Mouse (Mus musculus) G1E (cell line): Measurements from ENCODE around the gene Tmeff2. TPM values are rescaled to one million over a fixed set of nuclear protein-coding genes. Genes with fewer than 3 reads are reported as not detected.
A peak's percentile ranks its signal among the peaks of the same experiment; 100 is the strongest.

Experiments used
- ATAC-seq: 2 replicates; pipeline ENCODE4 v1.8.0; 2016; ENCODE audit warnings: mild to moderate bottlenecking; ENCODE audit not compliant: insufficient number of reproducible peaks, poor library complexity, low FRiP score, severe bottlenecking; ENCODE audit errors: extremely low read depth
- DNase-seq: peaks from one replicate; pipeline ENCODE4 v3.0.0; 2012; ENCODE audit warnings: low spot score
- H3K27me3 ChIP-seq: 2 replicates; pipeline ENCODE4 v1.6.1; 2012; ENCODE audit warnings: mild to moderate bottlenecking, low read length, inconsistent platforms; ENCODE audit not compliant: insufficient read depth
- H3K36me3 ChIP-seq: replicated peaks from 2 replicates; pipeline ENCODE3; 2012; ENCODE audit warnings: mild to moderate bottlenecking, inconsistent platforms
- H3K4me1 ChIP-seq: 2 replicates; pipeline ENCODE4 v1.6.1; 2012; ENCODE audit warnings: low read depth, low read length, inconsistent platforms, mixed read lengths; ENCODE audit not compliant: insufficient read depth
- H3K4me3 ChIP-seq: 2 replicates; pipeline ENCODE4 v1.5.1; 2012; ENCODE audit warnings: low read depth, mild to moderate bottlenecking, inconsistent platforms, low read length, moderate library complexity, mixed read lengths
- H3K9me3 ChIP-seq: replicated peaks from 2 replicates; pipeline ENCODE4 v1.6.1; 2012; ENCODE audit warnings: inconsistent platforms
- CTCF ChIP-seq: IDR thresholded peaks from 2 replicates; pipeline ENCODE4 v1.5.1; 2012; ENCODE audit warnings: low read depth, low read length, inconsistent platforms, mixed read lengths
- GATA1 ChIP-seq: IDR thresholded peaks from 2 replicates; pipeline ENCODE4 v1.6.1; 2012; ENCODE audit warnings: borderline replicate concordance, low read length, inconsistent platforms, mixed read lengths
- GATA2 ChIP-seq: IDR thresholded peaks from 2 replicates; pipeline ENCODE4 v1.6.1; 2012; ENCODE audit warnings: low read depth, low read length, inconsistent platforms, borderline replicate concordance
- POLR2AphosphoS5 ChIP-seq: IDR thresholded peaks from 2 replicates; pipeline ENCODE4 v1.6.1; 2012; ENCODE audit warnings: low read depth, low read length, inconsistent platforms; ENCODE audit not compliant: insufficient replicate concordance
- TAL1 ChIP-seq: conservative IDR thresholded peaks from 2 replicates; pipeline ENCODE4 v1.6.1; 2012; ENCODE audit warnings: low read depth, low read length, inconsistent platforms, mixed read lengths
- polyA plus RNA-seq: library from polyadenylated mRNA; stranded (reverse); fragments of >175 nt; gene quantifications from 2 replicates; pipeline ENCODE4 v1.2.3, GENCODE M21; 2012
- total RNA-seq, 2 experiments: library from RNA; stranded (forward) in 1 of 2; stranded (reverse) in 1 of 2; fragments of 200-1000 nt in 1 of 2; fragments of >200 nt in 1 of 2; fragmentation: Nextera tagmentation in 1 of 2; gene quantifications; 2 replicates each; pipeline ENCODE4 v1.2.3; 2014 to 2017

The Tmeff2 gene
- total and polyA plus RNA-seq, 3 experiments, result 0.49 TPM; not detected in 2

DNA sequence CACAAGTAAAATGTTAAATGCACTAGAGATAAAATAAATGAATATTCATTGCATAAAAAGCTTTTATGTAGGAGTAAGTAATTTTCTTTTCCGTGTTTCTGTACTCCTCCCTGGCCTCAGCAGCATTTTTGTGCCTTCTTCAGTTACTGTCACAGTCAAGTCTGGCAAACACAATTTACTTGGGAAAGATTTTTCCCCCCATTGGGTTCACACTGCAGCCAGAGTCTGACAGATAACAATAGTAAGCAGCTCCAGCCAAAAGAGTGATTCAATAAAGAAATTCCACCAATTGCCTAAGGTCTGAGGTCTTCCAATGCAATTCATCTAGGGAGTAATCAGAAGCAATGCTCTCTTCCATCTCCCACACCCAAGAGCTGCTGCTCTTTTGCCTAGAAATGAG lies 48.1 kb downstream of the Tmeff2 start:
- H3K27me3 ChIP-seq, result no peaks in the 10 kb centered on the region
- no peak for ATAC-seq
- H3K4me1 ChIP-seq, result no peaks in the 10 kb centered on the region
- no peaks in the 10 kb centered on the region for H3K9me3 ChIP-seq
- no peak for DNase-seq
- no peak overlapping the region for H3K4me3 ChIP-seq
- no peaks in the 10 kb centered on the region for H3K36me3 ChIP-seq
- TF ChIP-seq GATA1 (no peak), CTCF (no peak), GATA2 (no peak), POLR2AphosphoS5 (no peak), TAL1 (no peak)

DNA sequence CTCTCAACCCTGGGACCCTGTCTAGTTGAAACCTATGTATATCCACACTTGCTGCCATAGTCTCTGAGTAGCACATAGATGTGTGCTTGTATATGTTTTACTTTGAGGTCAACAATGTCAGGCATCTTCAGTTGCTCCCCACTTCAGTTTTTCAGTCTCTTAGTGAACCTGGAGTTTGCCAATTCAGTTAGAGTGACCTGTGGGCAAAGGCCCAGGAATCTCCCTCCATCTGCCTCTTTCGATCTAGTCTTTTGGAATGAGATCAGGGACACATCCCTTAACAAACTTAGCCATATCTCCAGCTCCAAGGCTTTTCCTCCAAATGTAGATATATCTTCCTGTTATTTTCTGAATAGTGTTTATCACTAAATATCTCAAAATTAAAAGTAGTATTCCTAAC lies 58.4 kb downstream of the Tmeff2 start:
- DNase-seq, result no peak
- Histone ChIP-seq H3K4me1 (no peaks in the 10 kb centered on the region), H3K27me3 (no peaks in the 10 kb centered on the region), H3K4me3 (no peak overlapping the region), H3K9me3 (no peaks in the 10 kb centered on the region), H3K36me3 (no peaks in the 10 kb centered on the region)
- TF ChIP-seq GATA1, result no peak
- TF ChIP-seq POLR2AphosphoS5, result no peak
- no peak for TF ChIP-seq CTCF
- TF ChIP-seq GATA2, result no peak
- no peak for TF ChIP-seq TAL1
- ATAC-seq, result no peak

DNA sequence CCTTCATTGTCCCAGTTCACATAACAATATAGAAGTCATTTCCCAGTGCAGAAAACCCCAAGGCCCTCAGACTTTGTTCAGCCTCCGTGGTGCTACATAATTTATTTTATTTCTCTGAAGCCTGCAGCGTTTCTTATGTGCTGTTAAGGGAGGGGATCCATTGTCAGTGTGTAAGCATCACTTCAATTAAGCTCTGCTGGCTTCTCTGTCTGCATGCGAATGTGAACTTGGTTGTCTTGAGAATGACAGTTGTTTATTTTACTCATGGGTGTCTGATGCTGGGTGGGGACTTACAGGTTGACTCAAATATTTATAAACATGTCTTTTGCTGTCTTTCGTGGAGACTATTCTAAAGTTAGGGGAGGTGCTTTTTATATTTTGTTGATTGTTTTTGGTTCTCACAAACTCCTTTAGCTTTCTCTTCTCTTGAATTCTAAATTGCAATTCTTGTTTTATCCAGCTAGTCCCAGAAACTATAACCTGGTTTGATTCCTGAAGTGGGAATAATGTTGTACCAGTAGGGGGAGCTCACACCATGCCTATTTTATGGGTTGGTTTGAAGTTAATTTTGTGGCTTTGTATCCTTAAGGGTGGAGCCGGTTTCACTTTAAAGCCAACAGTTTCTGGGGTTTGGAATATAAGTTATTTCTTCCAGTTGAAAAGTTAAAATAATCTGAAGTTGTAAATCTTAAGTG lies 61.7 kb downstream of the Tmeff2 start:
- Histone ChIP-seq H3K9me3 (no peaks in the 10 kb centered on the region), H3K27me3 (no peaks in the 10 kb centered on the region), H3K4me1 (no peaks in the 10 kb centered on the region), H3K36me3 (no peaks in the 10 kb centered on the region), H3K4me3 (no peak overlapping the region)
- DNase-seq, result no peak
- no peak for TF ChIP-seq POLR2AphosphoS5
- peak; percentile 34; the same call in 1 of the 2 replicates for TF ChIP-seq CTCF
- no peak for TF ChIP-seq GATA2
- no peak for TF ChIP-seq TAL1
- peak; percentile 57; the same call in 1 of the 2 replicates for ATAC-seq

DNA sequence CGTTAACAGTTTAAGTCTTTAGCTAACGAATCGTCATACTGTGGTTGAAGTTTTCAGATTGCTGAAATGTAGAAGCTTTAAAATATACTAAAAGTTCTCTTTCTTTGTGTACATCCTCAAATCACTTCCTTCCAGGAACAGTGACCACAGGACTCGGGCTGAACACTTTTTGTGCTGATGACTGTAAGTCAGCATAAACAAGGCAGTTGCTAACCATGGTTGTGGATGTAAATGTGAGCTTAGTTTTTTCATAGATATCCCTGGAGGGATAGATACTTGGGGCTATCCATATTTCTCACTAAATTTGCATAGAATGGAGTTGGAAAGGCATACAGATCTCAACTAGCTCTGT lies 62.2 kb downstream of the Tmeff2 start:
- DNase-seq (no peak), ATAC-seq (no peak)
- H3K27me3 ChIP-seq, result no peaks in the 10 kb centered on the region
- H3K4me1 ChIP-seq, result no peaks in the 10 kb centered on the region
- H3K9me3 ChIP-seq, result no peaks in the 10 kb centered on the region
- TF ChIP-seq CTCF (no peak), GATA1 (no peak), TAL1 (no peak), GATA2 (no peak), POLR2AphosphoS5 (no peak)
- no peaks in the 10 kb centered on the region for H3K36me3 ChIP-seq
- no peak overlapping the region for H3K4me3 ChIP-seq

DNA sequence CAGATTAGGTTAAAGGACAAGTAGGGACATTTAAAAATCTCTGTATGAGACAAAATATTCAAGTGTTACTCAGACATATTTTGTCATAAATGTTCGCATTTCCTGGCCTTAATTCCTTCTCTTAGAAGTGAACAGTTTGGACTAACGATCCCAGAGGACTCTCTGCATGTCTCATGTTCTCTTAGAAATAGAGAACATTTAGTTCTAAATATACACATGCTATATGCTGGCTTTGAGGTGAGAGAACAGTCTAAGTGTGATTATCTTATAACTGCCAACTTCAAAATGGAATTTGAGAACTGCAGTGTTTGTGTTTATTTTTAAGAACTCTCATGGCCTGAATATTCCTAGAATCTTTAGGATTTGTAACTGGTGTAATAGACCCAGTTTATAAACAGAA lies 69.2 kb downstream of the Tmeff2 start:
- ATAC-seq (no peak), DNase-seq (no peak)

DNA sequence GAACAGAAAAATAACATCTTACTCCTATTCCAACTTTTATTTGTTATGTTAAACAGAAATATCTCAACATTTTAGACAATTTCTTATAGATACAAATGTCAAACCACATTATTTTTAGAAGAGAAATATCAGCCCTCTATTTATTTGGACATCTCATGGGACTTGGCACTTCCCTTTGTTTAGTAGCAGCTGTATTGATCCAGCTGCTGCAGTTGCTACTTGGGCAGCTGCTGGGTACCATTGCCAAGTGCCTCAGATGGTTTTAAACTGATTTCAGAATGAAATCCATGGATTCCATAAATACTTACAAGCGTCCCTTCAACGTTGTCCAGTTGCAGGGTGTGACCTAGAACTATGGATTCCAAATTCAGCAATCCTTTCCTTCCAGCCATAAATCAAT lies 70.4 kb downstream of the Tmeff2 start:
- no peaks in the 10 kb centered on the region for H3K4me1 ChIP-seq

More for the DNA sequence above, 69.2 kb downstream of the Tmeff2 start:
- Histone ChIP-seq H3K36me3 (no peaks in the 10 kb centered on the region), H3K4me3 (no peak overlapping the region), H3K27me3 (no peaks in the 10 kb centered on the region), H3K9me3 (no peaks in the 10 kb centered on the region), H3K4me1 (no peaks in the 10 kb centered on the region)
- TF ChIP-seq GATA1 (no peak), GATA2 (no peak), POLR2AphosphoS5 (no peak), CTCF (no peak), TAL1 (no peak)

More for the DNA sequence above, 70.4 kb downstream of the Tmeff2 start:
- Histone ChIP-seq H3K4me3 (no peak overlapping the region), H3K27me3 (no peaks in the 10 kb centered on the region), H3K36me3 (no peaks in the 10 kb centered on the region), H3K9me3 (no peaks in the 10 kb centered on the region)
- ATAC-seq (no peak), DNase-seq (no peak)
- TF ChIP-seq POLR2AphosphoS5 (no peak), GATA2 (no peak), TAL1 (no peak), CTCF (no peak), GATA1 (no peak)
